8 mouse cellular contexts compared by ENCODE assay signal in the genomic region with DNA sequence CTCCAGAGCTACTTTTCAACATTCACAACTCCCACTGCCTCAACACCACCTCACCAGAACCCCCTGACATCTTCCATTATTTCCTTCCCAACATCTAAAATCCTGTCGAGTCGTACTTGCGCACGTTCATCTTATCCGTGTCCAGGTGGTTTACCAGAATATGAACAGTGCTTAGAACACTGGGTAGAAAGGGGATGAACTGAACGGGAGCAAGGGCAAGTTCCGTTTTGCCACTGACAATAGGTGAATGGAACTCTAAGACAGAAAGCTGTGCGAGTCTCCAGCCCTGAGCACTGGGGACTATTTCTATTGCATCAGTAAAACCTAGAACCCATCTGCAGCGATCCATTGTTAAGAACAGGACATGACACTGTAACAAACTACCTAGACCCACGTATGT. TPM values are rescaled to one million over a fixed set of nuclear protein-coding genes. Genes with fewer than 3 reads are reported as not detected.
DNase-seq lines count a peak whose midpoint lies in the region; ATAC-seq and TF ChIP-seq lines count a peak whose summit lies in the region.

No protein-coding gene starts in this region.

- no peak for DNase-seq in layer of hippocampus, adult 2 months (ENCODE audit: low spot score in 2 of 2)
- DNase-seq in layer of hippocampus, adult 8-10 months (ENCODE audit: low spot score in 2 of 2) = no peak
- DNase-seq in hindbrain, postnatal 0 days (ENCODE audit: low spot score) = no peak
- no peak for DNase-seq in ovary, postnatal 14 days (ENCODE audit: low spot score)
- DNase-seq in spleen, adult 18-20 months = no peak
- no peak for DNase-seq in layer of hippocampus, postnatal 36 days

- TF ChIP-seq CTCF in layer of hippocampus, adult 2 months (conservative IDR thresholded peaks at IDR 0.05) = no peak
- TF ChIP-seq CTCF in cortical plate, adult 2 months (IDR thresholded peaks at IDR 0.05; ENCODE audit: extremely low read depth, insufficient read depth, low read length) = no peak
- no peak for TF ChIP-seq CTCF in hindbrain, postnatal 0 days (IDR thresholded peaks at IDR 0.05; ENCODE audit: low read depth)

- no peaks in the 10 kb centered on the region for H3K9me3 ChIP-seq in hindbrain, postnatal 0 days (ENCODE audit: low read length)
- no peaks in the 10 kb centered on the region for H3K9me3 ChIP-seq in neural tube, embryonic 12.5 days

- no peak for TF ChIP-seq POLR2A in cortical plate, adult 2 months (IDR thresholded peaks at IDR 0.05; ENCODE audit: extremely low read depth, insufficient read depth, low read length)

- H3K4me1 ChIP-seq in cortical plate, adult 2 months (ENCODE audit: control insufficient read depth, insufficient read depth, low read length) = peaks cover 5% of the 10 kb centered on the region
- H3K4me1 ChIP-seq in hindbrain, postnatal 0 days (ENCODE audit: insufficient read depth, low read length) = peaks cover 12% of the 10 kb centered on the region
- peaks cover 18% of the 10 kb centered on the region for H3K4me1 ChIP-seq in neural tube, embryonic 12.5 days

- H3K27ac ChIP-seq in layer of hippocampus, adult 2 months = peak overlapping the region; percentile 100
- H3K27ac ChIP-seq in cortical plate, adult 2 months (ENCODE audit: insufficient read depth, low read length) = no peak overlapping the region
- peak overlapping the region; percentile 92; the same call in 1 of the 2 replicates for H3K27ac ChIP-seq in hindbrain, postnatal 0 days
- H3K27ac ChIP-seq in neural tube, embryonic 12.5 days = no peak overlapping the region

- WGBS in hindbrain, postnatal 0 days = 29% methylated on average over 10 of the region's 10 CpGs
- 29% methylated on average over 10 of the region's 10 CpGs for WGBS in neural tube, embryonic 12.5 days

- H3K9ac ChIP-seq in hindbrain, postnatal 0 days (replicated peaks; ENCODE audit: low read length) = peak overlapping the region; percentile 95
- peak overlapping the region; percentile 94 for H3K9ac ChIP-seq in neural tube, embryonic 12.5 days

- ATAC-seq in hindbrain, postnatal 0 days = no peak
- no peak for ATAC-seq in neural tube, embryonic 12.5 days (ENCODE audit: low FRiP score, low read depth)

- peak overlapping the region; percentile 82 for H3K4me3 ChIP-seq in layer of hippocampus, adult 2 months
- peak overlapping the region; percentile 41 for H3K4me3 ChIP-seq in cortical plate, adult 2 months (ENCODE audit: insufficient read depth, low read length)
- H3K4me3 ChIP-seq in hindbrain, postnatal 0 days (ENCODE audit: low read length) = peak overlapping the region; percentile 93
- H3K4me3 ChIP-seq in neural tube, embryonic 12.5 days = peak overlapping the region; percentile 94

- peak overlapping the region; percentile 89 for H3K4me2 ChIP-seq in hindbrain, postnatal 0 days (ENCODE audit: low read depth, low read length)
- peak overlapping the region; percentile 71 for H3K4me2 ChIP-seq in neural tube, embryonic 12.5 days (replicated peaks)

- H3K36me3 ChIP-seq in hindbrain, postnatal 0 days (ENCODE audit: insufficient read depth, low read length) = no peaks in the 10 kb centered on the region
- H3K36me3 ChIP-seq in neural tube, embryonic 12.5 days = no peaks in the 10 kb centered on the region

- no peaks in the 10 kb centered on the region for H3K27me3 ChIP-seq in hindbrain, postnatal 0 days (ENCODE audit: insufficient read depth, low read length)
- H3K27me3 ChIP-seq in neural tube, embryonic 12.5 days (replicated peaks) = no peaks in the 10 kb centered on the region

RNA-seq across cellular contexts. Expression of a gene that starts 0.7 kb away (rescaled TPM):
- 10 to 100 TPM; 64.1 to 70.3 TPM for total RNA-seq in layer of hippocampus, adult 2 months (2021)
- total RNA-seq in layer of hippocampus, adult 8-10 months (2022) = 10 to 100 TPM; 59.3 to 70.0 (median 65.4) TPM
- polyA plus RNA-seq in cortical plate, adult 2 months (2012; rRNA removed) = 99.5 and 109 TPM in 2 replicates
- 59.7 and 60.1 TPM in 2 replicates for total RNA-seq in hindbrain, postnatal 0 days (2014; rRNA removed)
- 18.7 and 21.5 TPM in 2 replicates for polyA plus RNA-seq in hindbrain, postnatal 0 days (2015; fragmentation: Nextera tagmentation; extraction: Ambion mirVana)
- 26.1 and 31.8 TPM in 2 replicates for polyA plus RNA-seq in neural tube, embryonic 12.5 days (2016; fragmentation: Nextera tagmentation; extraction: Ambion mirVana)
- total RNA-seq in layer of hippocampus, postnatal 36 days (2021) = 10 to 100 TPM; 61.1 to 65.5 TPM

Comparison
In these comparisons a context has a peak if more than half of its experiments do, and no peak if none do; other contexts are left out.
1. H3K27ac ChIP-seq: peak in layer of hippocampus, adult 2 months (single experiment) and hindbrain, postnatal 0 days (single experiment); none in cortical plate, adult 2 months (single experiment) and neural tube, embryonic 12.5 days (single experiment).
2. H3K4me3 ChIP-seq: peak in every context shown above with its lines; median percentile 94 in neural tube, embryonic 12.5 days; 93 in hindbrain, postnatal 0 days; 82 in layer of hippocampus, adult 2 months; 41 in cortical plate, adult 2 months.